7 mouse cellular contexts compared by ENCODE assay signal in genomic region chr13:19623228-19623905, GRCm38 (mm10). TPM values are rescaled to one million over a fixed set of nuclear protein-coding genes. Genes with fewer than 3 reads are reported as not detected.
DNase-seq lines count a peak whose midpoint lies in the region; ATAC-seq and TF ChIP-seq lines count a peak whose summit lies in the region.

No protein-coding gene starts in this region.

- peak overlapping the region; percentile 50 for H3K9ac ChIP-seq in lung, embryonic 14.5 days
- H3K9ac ChIP-seq in forebrain, embryonic 13.5 days, result peak overlapping the region; percentile 70
- peak overlapping the region; percentile 48; the same call in 1 of the 2 replicates for H3K9ac ChIP-seq in limb, embryonic 12.5 days (replicated peaks)

- H3K4me1 ChIP-seq in lung, embryonic 14.5 days (ENCODE audit: insufficient read depth), result 0 out of 2 replicates have a peak, but pooled peaks cover 2% of the 10 kb centered on the region
- H3K4me1 ChIP-seq in forebrain, embryonic 13.5 days, result peaks cover 21% of the 10 kb centered on the region
- H3K4me1 ChIP-seq in limb, embryonic 12.5 days (replicated peaks), result peaks cover 7% of the 10 kb centered on the region

- peak; percentile 17 for DNase-seq in lung, embryonic 14.5 days
- DNase-seq in lung, postnatal 25 days (ENCODE audit: low spot score), result no peak
- DNase-seq in cerebellum, postnatal 25 days, result peak; percentile 53 to 62
- DNase-seq in retina, postnatal 1 day, result peak; percentile 53

- ATAC-seq in lung, embryonic 14.5 days (ENCODE audit: insufficient read depth), result peak; percentile 25; the same call in 1 of the 2 replicates
- ATAC-seq in forebrain, embryonic 13.5 days, result peak; percentile 39
- peak; percentile 38 for ATAC-seq in limb, embryonic 12.5 days (ENCODE audit: insufficient number of reproducible peaks, insufficient read depth, low FRiP score, low TSS enrichment, low read depth)
- no peak for ATAC-seq in CD4-positive, CD25-positive, alpha-beta regulatory T cell, adult 4 months

- no peak overlapping the region for H3K27ac ChIP-seq in lung, embryonic 14.5 days (ENCODE audit: low read depth)
- H3K27ac ChIP-seq in forebrain, embryonic 13.5 days, result no peak overlapping the region
- no peak overlapping the region for H3K27ac ChIP-seq in limb, embryonic 12.5 days

- peak overlapping the region; percentile 91 for H3K4me2 ChIP-seq in lung, embryonic 14.5 days
- H3K4me2 ChIP-seq in forebrain, embryonic 13.5 days, result peak overlapping the region; percentile 80
- H3K4me2 ChIP-seq in limb, embryonic 12.5 days, result peak overlapping the region; percentile 90

- no peaks in the 10 kb centered on the region for H3K36me3 ChIP-seq in lung, embryonic 14.5 days (ENCODE audit: insufficient read depth)
- H3K36me3 ChIP-seq in forebrain, embryonic 13.5 days (ENCODE audit: poor library complexity, severe bottlenecking), result no peaks in the 10 kb centered on the region
- no peaks in the 10 kb centered on the region for H3K36me3 ChIP-seq in limb, embryonic 12.5 days

- H3K9me3 ChIP-seq in lung, embryonic 14.5 days (ENCODE audit: low read depth, low read length), result no peaks in the 10 kb centered on the region
- no peaks in the 10 kb centered on the region for H3K9me3 ChIP-seq in forebrain, embryonic 13.5 days (replicated peaks)
- no peaks in the 10 kb centered on the region for H3K9me3 ChIP-seq in limb, embryonic 12.5 days

- H3K4me3 ChIP-seq in lung, embryonic 14.5 days (ENCODE audit: low read depth, low read length), result peak overlapping the region; percentile 43
- H3K4me3 ChIP-seq in forebrain, embryonic 13.5 days, result peak overlapping the region; percentile 50
- peak overlapping the region; percentile 49 for H3K4me3 ChIP-seq in limb, embryonic 12.5 days (replicated peaks)

- no peak for TF ChIP-seq CTCF in lung, embryonic 14.5 days (IDR thresholded peaks at IDR 0.05; ENCODE audit: low read depth)

- peaks cover 6% of the 10 kb centered on the region for H3K27me3 ChIP-seq in lung, embryonic 14.5 days (ENCODE audit: insufficient read depth, low read length)
- peaks cover 8% of the 10 kb centered on the region for H3K27me3 ChIP-seq in forebrain, embryonic 13.5 days
- H3K27me3 ChIP-seq in limb, embryonic 12.5 days, result peaks cover 38% of the 10 kb centered on the region

- 14% methylated on average over 30 of the region's 30 CpGs for WGBS in lung, embryonic 14.5 days
- 19% methylated on average over 30 of the region's 30 CpGs for WGBS in forebrain, embryonic 13.5 days
- WGBS in limb, embryonic 12.5 days, result 18% methylated on average over 30 of the region's 30 CpGs

RNA-seq across cellular contexts. Expression of gene Sfrp4, which starts 0.5 kb away (rescaled TPM):
- 0.18 and 0.32 TPM in 2 replicates for polyA plus RNA-seq in lung, embryonic 14.5 days (2014; fragmentation: Nextera tagmentation; extraction: Ambion mirVana)
- polyA plus RNA-seq in forebrain, embryonic 13.5 days (2015; fragmentation: Nextera tagmentation; extraction: Ambion mirVana), result 2.9 and 3.0 TPM in 2 replicates
- polyA plus RNA-seq in limb, embryonic 12.5 days (2016; fragmentation: Nextera tagmentation; extraction: Ambion mirVana), result 0.20 and 0.26 TPM in 2 replicates
- polyA plus RNA-seq in CD4-positive, CD25-positive, alpha-beta regulatory T cell, adult 4 months (2017; shearing (Covaris generic)), result not detected

RNA-seq across cellular contexts. Expression of gene Epdr1, which starts 3.6 kb away (rescaled TPM):
- polyA plus RNA-seq in lung, embryonic 14.5 days (2014; fragmentation: Nextera tagmentation; extraction: Ambion mirVana), result 20.1 and 21.8 TPM in 2 replicates
- 26.9 and 28.1 TPM in 2 replicates for polyA plus RNA-seq in forebrain, embryonic 13.5 days (2015; fragmentation: Nextera tagmentation; extraction: Ambion mirVana)
- polyA plus RNA-seq in limb, embryonic 12.5 days (2016; fragmentation: Nextera tagmentation; extraction: Ambion mirVana), result 12.8 and 12.9 TPM in 2 replicates
- polyA plus RNA-seq in CD4-positive, CD25-positive, alpha-beta regulatory T cell, adult 4 months (2017; shearing (Covaris generic)), result under 1 TPM in 1 of 2 experiments, not detected in 1; 0.38 TPM

Comparison
In these comparisons a context has a peak if more than half of its experiments do, and no peak if none do; other contexts are left out.
1. RNA of gene Epdr1, which starts 3.6 kb away (polyA plus RNA-seq): 26.9 to 28.1 TPM in forebrain, embryonic 13.5 days, 20.1 to 21.8 TPM in lung, embryonic 14.5 days and 12.8 to 12.9 TPM in limb, embryonic 12.5 days; 0.38 TPM in CD4-positive, CD25-positive, alpha-beta regulatory T cell, adult 4 months; every median in the first group is over 10 times any median in the second.
2. Peak in every context shown above with its lines, with median percentiles within 50 percentile points of each other: H3K4me2 ChIP-seq, H3K4me3 ChIP-seq and H3K9ac ChIP-seq.